Mouse (Mus musculus): ENCODE data around the gene Hacd3.

DNA sequence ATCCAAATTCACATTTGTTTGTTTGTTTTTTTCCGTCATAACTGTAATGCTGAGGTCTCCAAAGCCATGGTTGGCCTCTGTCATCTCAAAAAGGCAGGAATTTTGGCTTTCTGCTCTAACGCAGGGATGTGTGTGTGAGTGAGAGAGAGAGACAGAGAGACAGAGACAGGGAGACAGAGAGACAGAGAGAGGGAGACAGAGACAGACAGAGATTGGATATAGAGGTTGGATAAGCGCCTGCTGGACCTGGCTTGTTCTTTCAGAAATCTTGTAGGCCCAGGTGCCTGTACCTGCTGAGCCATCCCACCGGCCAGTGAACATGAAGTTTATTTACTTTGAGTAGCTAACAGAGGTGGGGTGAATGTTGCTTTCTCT lies 10.4 kb upstream of the Hacd3 start:
- TF ChIP-seq GATA1 (IDR thresholded peaks at IDR 0.05; ENCODE audit: borderline replicate concordance, low read length), result no peak
- no peak for TF ChIP-seq FLI1 (IDR thresholded peaks at IDR 0.05; ENCODE audit: low read length)

All from megakaryocyte, embryonic 14.5 days (primary cell).